Mouse (Mus musculus): ENCODE results near the gene Plekha5. TPM values are rescaled to one million over a fixed set of nuclear protein-coding genes. Genes with fewer than 3 reads are reported as not detected.
"Not testable (repeated sequence)": the region's sequence is repeated elsewhere in the genome, so short reads cannot be mapped to it uniquely, and the experiment has no call there.

Plekha5 gene
- total and polyA plus RNA-seq, 3 experiments: 0.55 TPM; not detected in 2

GRCm38 (mm10) chr6:140489570-140489969 is 65.7 kb downstream of the Plekha5 start:
- Histone ChIP-seq H3K4me3 (ENCODE audit: low read depth, low read length) (no peak overlapping the region), H3K9me3 (replicated peaks) (peaks cover 45% of the 10 kb centered on the region), H3K36me3 (replicated peaks) (no peaks in the 10 kb centered on the region), H3K4me1 (ENCODE audit: insufficient read depth, low read depth, low read length) (no peaks in the 10 kb centered on the region), H3K27me3 (ENCODE audit: insufficient read depth, low read length) (no peaks in the 10 kb centered on the region)
- DNase-seq (ENCODE audit: low spot score) (no peak), ATAC-seq (ENCODE audit: extremely low read depth, insufficient number of reproducible peaks, low FRiP score, poor library complexity, severe bottlenecking) (no peak)
- TF ChIP-seq GATA2 (IDR thresholded peaks at IDR 0.05; ENCODE audit: borderline replicate concordance, low read depth, low read length) (no peak), CTCF (IDR thresholded peaks at IDR 0.05; ENCODE audit: low read depth, low read length) (no peak), GATA1 (IDR thresholded peaks at IDR 0.05; ENCODE audit: borderline replicate concordance, low read length) (no peak), TAL1 (conservative IDR thresholded peaks at IDR 0.05; ENCODE audit: low read depth, low read length) (no peak), POLR2AphosphoS5 (IDR thresholded peaks at IDR 0.05; ENCODE audit: insufficient replicate concordance, low read depth, low read length) (no peak)

GRCm38 (mm10) chr6:140490220-140490619 is 66.4 kb downstream of the Plekha5 start:
- Histone ChIP-seq H3K4me3 (ENCODE audit: low read depth, low read length) (no peak overlapping the region), H3K4me1 (ENCODE audit: insufficient read depth, low read depth, low read length) (no peaks in the 10 kb centered on the region), H3K36me3 (replicated peaks) (no peaks in the 10 kb centered on the region), H3K9me3 (replicated peaks) (peaks cover 45% of the 10 kb centered on the region), H3K27me3 (ENCODE audit: insufficient read depth, low read length) (no peaks in the 10 kb centered on the region)
- ATAC-seq (ENCODE audit: extremely low read depth, insufficient number of reproducible peaks, low FRiP score, poor library complexity, severe bottlenecking) (no peak), DNase-seq (ENCODE audit: low spot score) (no peak)
- TF ChIP-seq CTCF (IDR thresholded peaks at IDR 0.05; ENCODE audit: low read depth, low read length) (no peak), GATA2 (IDR thresholded peaks at IDR 0.05; ENCODE audit: borderline replicate concordance, low read depth, low read length) (no peak), TAL1 (conservative IDR thresholded peaks at IDR 0.05; ENCODE audit: low read depth, low read length) (no peak), GATA1 (IDR thresholded peaks at IDR 0.05; ENCODE audit: borderline replicate concordance, low read length) (no peak), POLR2AphosphoS5 (IDR thresholded peaks at IDR 0.05; ENCODE audit: insufficient replicate concordance, low read depth, low read length) (no peak)

DNA sequence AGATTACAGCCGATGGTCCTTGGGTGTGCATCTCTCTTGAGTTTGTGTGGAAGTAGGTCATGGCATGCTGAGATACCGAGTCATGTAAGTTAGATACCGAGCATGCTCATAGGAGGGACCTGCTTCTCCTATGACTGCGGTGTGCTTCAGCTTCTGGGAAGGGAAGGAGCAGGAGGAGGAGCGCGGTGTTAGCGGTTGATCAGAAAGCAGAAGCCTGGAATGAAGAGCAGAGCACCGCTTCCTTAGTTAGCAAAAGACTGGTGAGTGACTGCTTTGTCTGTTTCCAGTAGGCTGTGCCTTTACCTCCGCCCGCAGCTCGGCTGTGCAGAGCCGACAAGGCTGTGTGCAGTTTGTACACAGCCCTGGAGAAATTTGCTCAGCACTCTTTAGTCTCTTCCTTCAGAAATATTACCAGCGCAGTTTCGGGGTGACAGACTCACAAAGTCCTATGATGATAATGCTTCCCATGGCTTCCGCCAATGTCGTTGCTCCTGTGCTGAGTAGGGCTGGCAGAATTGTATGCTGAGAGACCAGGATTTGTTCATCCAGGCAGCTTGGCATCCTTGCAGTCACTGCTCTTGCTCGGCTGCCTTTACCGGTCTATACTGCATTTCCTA is 67.2 kb downstream of the Plekha5 start:
- ATAC-seq (ENCODE audit: extremely low read depth, insufficient number of reproducible peaks, low FRiP score, poor library complexity, severe bottlenecking) (no peak), DNase-seq (ENCODE audit: low spot score) (no peak)
- H3K4me1 ChIP-seq (ENCODE audit: insufficient read depth, low read depth, low read length): no peaks in the 10 kb centered on the region
- H3K36me3 ChIP-seq (replicated peaks): no peaks in the 10 kb centered on the region
- H3K9me3 ChIP-seq (replicated peaks): peaks cover 47% of the 10 kb centered on the region
- no peaks in the 10 kb centered on the region for H3K27me3 ChIP-seq (ENCODE audit: insufficient read depth, low read length)
- TF ChIP-seq POLR2AphosphoS5 (IDR thresholded peaks at IDR 0.05; ENCODE audit: insufficient replicate concordance, low read depth, low read length) (no peak), GATA2 (IDR thresholded peaks at IDR 0.05; ENCODE audit: borderline replicate concordance, low read depth, low read length) (no peak), CTCF (IDR thresholded peaks at IDR 0.05; ENCODE audit: low read depth, low read length) (no peak), GATA1 (IDR thresholded peaks at IDR 0.05; ENCODE audit: borderline replicate concordance, low read length) (no peak)
- H3K4me3 ChIP-seq (ENCODE audit: low read depth, low read length): no peak overlapping the region

DNA sequence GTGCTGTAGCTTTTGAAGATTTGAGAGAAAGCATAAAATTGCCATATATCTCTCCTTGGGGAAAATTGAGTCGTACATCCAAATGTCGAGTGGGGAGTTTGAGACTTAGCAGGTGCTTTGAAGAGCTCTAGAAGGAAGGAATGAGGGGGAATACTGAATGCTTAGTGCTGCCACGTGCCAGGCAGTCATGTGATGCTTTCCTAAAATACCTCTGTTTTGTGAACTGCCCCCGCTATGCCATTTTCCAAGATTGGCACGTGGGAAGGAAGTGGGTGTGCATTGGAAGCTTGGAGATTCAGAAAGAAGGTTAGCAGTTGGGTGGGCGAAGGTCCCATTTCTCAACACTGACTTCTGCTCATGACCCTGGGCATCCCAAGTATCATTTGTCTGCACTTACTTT is 68.2 kb downstream of the Plekha5 start:
- Histone ChIP-seq H3K4me1 (ENCODE audit: insufficient read depth, low read depth, low read length) (no peaks in the 10 kb centered on the region), H3K36me3 (replicated peaks) (no peaks in the 10 kb centered on the region), H3K4me3 (ENCODE audit: low read depth, low read length) (no peak overlapping the region), H3K9me3 (replicated peaks) (peaks cover 46% of the 10 kb centered on the region), H3K27me3 (ENCODE audit: insufficient read depth, low read length) (no peaks in the 10 kb centered on the region)
- TF ChIP-seq GATA1 (IDR thresholded peaks at IDR 0.05; ENCODE audit: borderline replicate concordance, low read length) (no peak), GATA2 (IDR thresholded peaks at IDR 0.05; ENCODE audit: borderline replicate concordance, low read depth, low read length) (no peak), POLR2AphosphoS5 (IDR thresholded peaks at IDR 0.05; ENCODE audit: insufficient replicate concordance, low read depth, low read length) (no peak), CTCF (IDR thresholded peaks at IDR 0.05; ENCODE audit: low read depth, low read length) (no peak), TAL1 (conservative IDR thresholded peaks at IDR 0.05; ENCODE audit: low read depth, low read length) (no peak)
- ATAC-seq (ENCODE audit: extremely low read depth, insufficient number of reproducible peaks, low FRiP score, poor library complexity, severe bottlenecking): no peak
- DNase-seq (ENCODE audit: low spot score): no peak

- ATAC-seq (ENCODE audit: extremely low read depth, insufficient number of reproducible peaks, low FRiP score, poor library complexity, severe bottlenecking) (no peak), DNase-seq (ENCODE audit: low spot score) (no peak)
- Histone ChIP-seq H3K27me3 (ENCODE audit: insufficient read depth, low read length) (no peaks in the 10 kb centered on the region), H3K4me3 (ENCODE audit: low read depth, low read length) (no peak overlapping the region), H3K4me1 (ENCODE audit: insufficient read depth, low read depth, low read length) (no peaks in the 10 kb centered on the region), H3K9me3 (replicated peaks) (peaks cover 31% of the 10 kb centered on the region), H3K36me3 (replicated peaks) (no peaks in the 10 kb centered on the region)
- TF ChIP-seq POLR2AphosphoS5 (IDR thresholded peaks at IDR 0.05; ENCODE audit: insufficient replicate concordance, low read depth, low read length) (no peak), GATA2 (IDR thresholded peaks at IDR 0.05; ENCODE audit: borderline replicate concordance, low read depth, low read length) (no peak), CTCF (IDR thresholded peaks at IDR 0.05; ENCODE audit: low read depth, low read length) (no peak), GATA1 (IDR thresholded peaks at IDR 0.05; ENCODE audit: borderline replicate concordance, low read length) (no peak), TAL1 (conservative IDR thresholded peaks at IDR 0.05; ENCODE audit: low read depth, low read length) (no peak)
Observed at GRCm38 (mm10) chr6:140498074-140498473, 74.2 kb downstream of the Plekha5 start.

DNA sequence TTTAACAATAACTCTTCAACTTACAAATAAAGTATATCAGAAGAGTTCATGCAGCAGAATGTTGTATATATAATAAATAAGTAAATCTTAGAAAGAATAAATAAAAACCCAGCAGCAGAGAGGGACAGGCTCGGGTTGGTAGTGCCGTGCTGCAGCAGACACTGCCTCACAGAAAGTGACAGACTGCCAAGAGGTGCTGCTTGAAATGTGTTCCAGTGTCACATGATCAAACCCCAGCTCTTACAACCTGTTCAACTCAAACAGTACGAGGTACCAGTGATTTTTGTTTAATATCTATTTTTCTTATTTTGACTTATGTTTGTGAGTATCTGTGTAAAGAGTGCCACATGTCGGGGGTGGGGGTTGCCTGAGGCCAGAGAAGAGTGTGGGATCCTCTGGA is 75.1 kb downstream of the Plekha5 start:
- H3K4me1 ChIP-seq (ENCODE audit: insufficient read depth, low read depth, low read length): no peaks in the 10 kb centered on the region

GRCm38 (mm10) chr6:140500829-140501228 is 77.0 kb downstream of the Plekha5 start:
- H3K36me3 ChIP-seq (replicated peaks); DNase-seq (ENCODE audit: low spot score); H3K4me3 ChIP-seq (ENCODE audit: low read depth, low read length); H3K4me1 ChIP-seq (ENCODE audit: insufficient read depth, low read depth, low read length); H3K27me3 ChIP-seq (ENCODE audit: insufficient read depth, low read length); ATAC-seq (ENCODE audit: extremely low read depth, insufficient number of reproducible peaks, low FRiP score, poor library complexity, severe bottlenecking): not testable (repeated sequence)
- peaks cover 41% of the 10 kb centered on the region for H3K9me3 ChIP-seq (replicated peaks)

More for the DNA sequence above, 75.1 kb downstream of the Plekha5 start:
- Histone ChIP-seq H3K9me3 (replicated peaks) (peaks cover 35% of the 10 kb centered on the region), H3K36me3 (replicated peaks) (no peaks in the 10 kb centered on the region), H3K27me3 (ENCODE audit: insufficient read depth, low read length) (no peaks in the 10 kb centered on the region), H3K4me3 (ENCODE audit: low read depth, low read length) (no peak overlapping the region)
- no peak for TF ChIP-seq GATA1 (IDR thresholded peaks at IDR 0.05; ENCODE audit: borderline replicate concordance, low read length)
- no peak for TF ChIP-seq CTCF (IDR thresholded peaks at IDR 0.05; ENCODE audit: low read depth, low read length)
- TF ChIP-seq GATA2 (IDR thresholded peaks at IDR 0.05; ENCODE audit: borderline replicate concordance, low read depth, low read length): no peak
- TF ChIP-seq TAL1 (conservative IDR thresholded peaks at IDR 0.05; ENCODE audit: low read depth, low read length): no peak
- no peak for TF ChIP-seq POLR2AphosphoS5 (IDR thresholded peaks at IDR 0.05; ENCODE audit: insufficient replicate concordance, low read depth, low read length)
- ATAC-seq (ENCODE audit: extremely low read depth, insufficient number of reproducible peaks, low FRiP score, poor library complexity, severe bottlenecking) (no peak), DNase-seq (ENCODE audit: low spot score) (no peak)

All from G1E (cell line).